Mouse (Mus musculus) A20 (cell line): ENCODE measurements around the gene Tbca.

Experiments
- DNase-seq: peaks from one replicate; pipeline ENCODE4 v3.0.0-alpha.2; 2011; ENCODE audit warnings: low read depth, low spot score

The Tbca gene

DNA sequence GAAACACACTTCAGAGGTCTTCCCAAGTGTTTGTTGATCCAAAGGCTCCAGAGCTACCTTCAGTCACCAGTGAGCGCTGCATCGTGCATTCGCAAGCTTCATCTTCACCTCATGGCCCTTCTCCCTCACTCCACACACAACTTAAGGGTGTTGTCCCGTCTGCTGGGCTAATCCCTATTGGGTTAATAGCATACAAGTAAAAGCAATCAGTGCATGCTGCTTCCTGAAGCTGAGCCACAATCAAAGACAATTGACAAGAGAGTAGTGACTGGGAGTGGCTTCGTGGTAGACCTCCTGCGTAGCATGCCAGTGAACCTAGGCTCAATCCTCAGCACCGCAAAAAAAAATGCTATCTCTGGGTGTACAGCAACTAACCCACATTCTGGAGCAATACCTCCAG is 59.2 kb downstream of the Tbca start:
- DNase-seq, result no peak

DNA sequence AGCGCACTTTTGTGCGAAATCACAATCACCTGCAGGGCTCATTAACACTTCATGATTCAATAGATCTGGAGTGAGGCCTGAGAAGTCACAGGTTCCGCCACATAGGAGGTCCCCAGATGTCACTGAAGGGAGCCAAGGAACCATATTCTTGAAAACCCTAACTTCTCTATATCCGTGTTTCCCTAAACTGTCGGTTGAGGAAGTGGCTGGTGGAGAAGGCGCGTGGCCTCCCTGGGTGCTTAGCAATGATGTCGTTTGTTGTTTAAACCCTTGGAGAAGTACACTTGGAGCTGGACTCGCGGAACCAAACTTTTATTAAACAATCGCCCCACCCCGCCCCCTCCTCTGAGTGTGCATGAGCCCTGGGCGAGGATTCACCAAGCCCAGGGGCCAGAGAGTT is 60.6 kb downstream of the Tbca start:
- no peak for DNase-seq

DNA sequence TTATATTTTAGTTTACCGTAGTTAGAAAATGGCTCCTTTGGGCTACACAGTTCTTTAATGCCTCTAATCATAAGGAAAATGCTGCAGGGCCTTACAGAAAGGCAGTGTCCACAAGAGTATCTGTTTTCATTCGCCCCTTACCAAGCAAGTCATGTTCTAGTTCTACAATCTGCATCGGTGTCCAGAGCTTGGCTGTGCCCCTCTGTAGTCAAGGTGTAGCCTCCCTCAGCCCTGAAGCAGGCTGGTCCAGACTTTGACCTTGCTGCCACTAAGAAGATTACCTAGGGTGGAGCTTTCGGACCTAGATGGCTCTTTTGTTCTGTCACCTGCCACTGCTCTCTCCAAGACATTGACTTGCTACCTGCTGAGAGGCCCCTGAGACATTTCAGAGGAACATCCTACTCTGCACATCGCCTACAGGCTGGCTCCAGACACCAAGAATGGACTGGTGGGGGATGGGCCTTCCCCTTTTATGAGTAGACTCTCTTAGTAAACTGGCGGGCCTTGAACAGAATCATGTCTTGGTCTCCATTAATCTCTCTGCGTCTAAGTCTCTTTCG is 69.4 kb downstream of the Tbca start:
- DNase-seq, result no peak

DNA sequence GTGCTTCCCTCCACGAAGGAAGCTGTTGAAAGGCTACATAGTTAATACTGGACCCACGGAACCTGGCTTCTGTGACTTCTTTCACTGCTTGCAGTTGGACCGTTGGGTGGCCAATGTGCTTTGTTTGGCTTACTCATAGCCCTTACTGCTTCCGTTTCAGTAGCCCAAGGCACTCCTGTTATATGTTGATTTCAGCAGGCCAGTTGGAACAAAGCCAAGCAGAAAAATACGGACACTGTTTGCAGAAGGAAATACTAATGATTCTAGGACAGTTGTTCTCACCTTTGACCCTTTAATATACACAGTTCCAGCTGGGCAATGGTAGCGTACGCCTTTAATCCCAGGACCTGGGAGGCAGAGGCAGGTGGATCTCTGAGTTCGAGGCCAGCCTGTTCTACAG is 70.5 kb downstream of the Tbca start:
- DNase-seq, result no peak

DNA sequence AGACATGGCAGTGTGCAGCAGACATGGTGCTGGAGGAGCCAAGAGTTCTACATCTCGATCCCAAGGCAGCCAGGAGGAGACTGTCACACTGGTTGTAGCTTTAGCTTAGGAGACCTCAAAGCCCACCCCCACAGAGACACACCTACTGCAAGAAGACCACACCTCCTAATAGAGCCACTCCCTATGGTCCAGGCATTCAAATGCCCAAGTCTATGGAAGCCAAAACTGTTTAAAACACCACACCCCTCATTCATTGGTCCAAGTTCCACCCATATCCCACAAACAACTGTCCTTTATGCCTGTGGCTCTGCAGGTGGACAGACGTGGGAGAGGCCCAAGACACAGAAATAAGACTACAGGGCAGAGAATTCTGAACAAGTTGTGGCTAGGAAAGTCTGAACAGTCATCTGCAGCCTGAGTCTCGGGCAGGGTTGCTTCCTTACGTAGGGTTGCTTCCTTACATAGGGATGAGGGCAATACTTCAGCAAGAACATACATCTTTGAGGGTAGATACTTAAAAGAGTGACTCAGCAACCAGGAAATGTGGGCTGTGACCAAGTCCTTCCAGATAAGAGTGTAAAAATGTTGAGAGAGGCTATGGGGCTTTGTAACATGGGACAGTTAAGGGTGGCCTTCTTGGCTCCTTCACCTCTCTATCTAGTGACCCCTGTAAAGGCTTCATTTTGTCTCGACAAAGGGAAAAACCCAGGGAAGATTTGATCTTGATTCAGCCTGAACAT is 74.0 kb downstream of the Tbca start:
- no peak for DNase-seq

DNA sequence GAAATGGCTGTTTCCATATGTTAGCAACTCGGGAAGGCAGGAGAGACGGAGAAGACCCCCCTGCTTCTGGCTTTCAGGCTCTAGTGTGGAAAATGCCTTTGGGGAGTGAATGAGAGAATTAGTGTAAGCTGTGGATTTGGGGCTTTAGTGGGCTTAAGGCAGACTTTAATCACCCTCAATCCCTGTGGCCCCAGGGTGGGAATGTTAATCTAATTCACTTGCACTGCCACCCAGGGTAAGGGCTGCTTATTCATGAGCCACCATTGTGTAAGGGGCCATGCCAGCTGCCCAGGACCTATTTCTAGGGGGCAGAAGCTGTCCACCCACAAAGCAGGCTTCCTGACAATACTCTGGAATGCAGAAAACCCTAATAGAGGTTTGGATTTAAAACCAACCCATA is 78.2 kb downstream of the Tbca start:
- DNase-seq, result no peak

DNA sequence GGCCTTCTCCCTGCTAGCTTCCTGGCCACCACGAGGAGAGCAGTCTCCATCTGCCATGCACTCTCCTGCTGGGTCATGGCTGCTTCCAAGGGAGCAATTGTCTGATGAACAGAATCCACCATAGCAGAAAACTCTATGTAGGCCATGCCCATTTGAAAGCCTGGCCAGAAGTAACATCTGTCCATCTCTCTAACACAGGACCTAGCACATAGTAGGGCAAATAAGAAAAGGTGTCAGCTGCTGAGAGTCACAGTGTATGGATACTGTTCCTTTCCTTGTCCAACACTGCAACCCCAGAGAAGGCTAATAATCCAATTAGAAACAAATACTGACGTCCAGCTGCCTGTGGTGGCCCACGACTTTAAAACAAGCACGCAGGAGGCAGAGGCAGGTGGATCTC is 79.1 kb downstream of the Tbca start:
- no peak for DNase-seq

DNA sequence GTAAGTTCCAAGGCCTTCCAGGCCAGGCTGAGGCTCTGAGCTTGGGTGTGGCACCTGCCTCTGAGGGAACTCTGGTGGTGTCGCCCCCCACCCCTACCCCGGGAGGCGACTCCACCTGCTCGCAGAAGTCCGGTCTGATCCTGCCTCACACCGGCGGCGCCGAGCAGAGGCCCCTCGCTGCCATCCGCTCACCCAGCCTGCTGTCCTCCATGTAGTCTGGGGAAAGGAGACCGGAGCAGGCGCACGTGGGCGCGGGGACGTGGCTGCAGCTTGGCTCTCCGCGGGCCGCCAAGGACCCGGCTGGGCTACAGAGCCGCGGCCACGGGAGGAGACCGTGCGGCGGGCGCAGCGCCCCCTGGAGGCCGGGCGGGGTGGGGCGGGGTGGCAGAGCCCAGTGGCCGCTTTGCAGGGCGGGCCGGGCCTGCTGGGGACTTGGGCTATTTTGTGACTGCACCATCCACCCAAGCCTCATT is 79.8 kb downstream of the Tbca start:
- DNase-seq, result peak; percentile 86

DNA sequence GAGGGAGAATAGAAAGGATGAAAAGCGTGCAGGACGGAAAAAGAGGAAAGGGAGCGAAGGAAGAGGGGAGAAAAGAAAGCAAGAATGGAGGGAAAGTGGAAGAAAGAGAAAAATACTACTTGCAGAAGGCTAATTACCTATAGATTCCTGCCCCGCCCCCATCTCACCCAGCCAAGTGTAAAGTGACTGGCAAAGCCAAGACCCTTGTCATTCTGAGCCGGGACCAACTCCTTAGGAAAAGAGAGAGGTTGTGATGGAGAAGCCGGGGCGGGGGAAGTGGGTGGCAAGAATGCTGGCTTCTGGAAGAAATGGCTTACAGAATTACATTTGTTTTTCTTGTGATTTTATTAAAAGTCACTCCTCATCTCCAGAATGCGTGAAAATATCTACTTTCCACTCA is 80.8 kb downstream of the Tbca start:
- no peak for DNase-seq

DNA sequence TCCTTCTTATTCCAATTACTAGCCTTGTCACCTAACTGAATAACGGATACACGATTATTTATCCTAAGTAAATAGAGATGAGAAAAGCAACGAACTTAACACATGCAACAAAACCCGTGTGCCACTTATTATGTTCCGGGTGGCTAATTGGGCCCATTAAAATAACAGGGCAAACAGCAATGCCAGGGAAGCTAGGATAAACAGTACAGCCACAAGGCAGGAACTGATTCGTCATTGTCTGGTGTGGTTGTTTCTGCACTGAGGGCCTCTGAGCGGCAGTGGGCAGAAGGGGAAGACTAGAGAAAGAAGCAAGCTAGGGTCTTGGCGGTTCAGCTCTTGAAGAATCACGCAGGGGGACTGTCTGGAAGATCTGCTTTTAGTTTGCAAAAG is 81.4 kb downstream of the Tbca start:
- DNase-seq, result no peak

DNA sequence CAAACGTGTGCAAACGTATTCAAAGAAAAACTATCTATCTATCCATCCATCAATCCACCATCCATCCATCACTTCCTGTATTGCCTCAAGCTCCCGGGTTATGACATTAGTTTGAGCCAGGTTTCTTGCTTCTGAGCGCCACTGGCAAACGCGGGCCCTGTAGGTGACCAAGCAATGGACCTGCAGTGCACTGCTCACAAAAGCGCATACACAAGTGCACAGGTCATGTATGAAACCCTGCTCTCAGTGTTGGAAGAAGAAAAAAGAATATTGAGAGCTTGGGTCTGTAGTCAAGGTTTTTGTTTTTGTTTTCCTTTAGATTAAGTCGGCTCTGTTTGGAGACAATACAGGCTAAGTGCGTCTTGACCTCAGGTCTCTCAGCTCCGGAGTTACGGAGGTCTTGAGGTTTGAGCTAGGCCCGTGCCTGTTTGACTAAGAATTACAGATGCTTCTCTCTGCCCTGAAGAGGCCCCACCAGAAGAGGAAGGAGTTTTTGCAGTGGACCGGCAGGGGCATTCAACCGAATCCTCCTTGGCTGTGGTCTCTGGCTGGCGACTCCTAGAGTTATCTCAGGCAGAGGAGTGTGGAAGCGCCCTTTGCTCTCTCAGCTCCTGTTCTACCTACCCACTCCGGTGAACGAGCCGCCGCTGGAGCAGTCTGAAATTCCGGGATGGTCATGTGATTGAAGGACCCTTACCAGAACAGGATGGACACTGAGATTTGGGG is 81.9 kb downstream of the Tbca start:
- no peak for DNase-seq

DNA sequence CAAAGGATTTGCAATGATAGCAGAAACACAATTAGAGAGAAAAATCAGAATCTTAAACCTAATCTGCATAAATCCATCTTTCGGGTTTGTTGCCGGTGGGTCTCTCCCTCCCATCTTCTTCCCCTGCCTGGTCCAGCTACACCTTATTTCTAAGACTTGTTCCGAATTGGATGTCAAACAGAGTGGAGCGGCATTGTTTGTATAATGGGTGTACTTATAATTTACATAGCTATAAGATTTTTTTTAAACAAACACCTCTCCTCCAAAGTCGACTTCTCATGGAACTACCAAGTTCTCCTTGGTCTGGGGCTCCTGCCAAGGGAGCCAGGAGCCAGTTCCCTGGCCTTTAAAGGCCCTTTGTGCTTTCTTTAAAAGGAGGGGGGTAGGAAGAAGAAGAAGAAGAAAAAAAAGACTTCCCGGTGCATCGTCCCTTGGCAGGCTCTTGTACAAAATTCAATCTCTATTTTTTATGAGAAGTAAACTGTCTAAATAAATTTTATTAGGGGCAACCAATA is 83.2 kb downstream of the Tbca start:
- DNase-seq, result no peak

DNA sequence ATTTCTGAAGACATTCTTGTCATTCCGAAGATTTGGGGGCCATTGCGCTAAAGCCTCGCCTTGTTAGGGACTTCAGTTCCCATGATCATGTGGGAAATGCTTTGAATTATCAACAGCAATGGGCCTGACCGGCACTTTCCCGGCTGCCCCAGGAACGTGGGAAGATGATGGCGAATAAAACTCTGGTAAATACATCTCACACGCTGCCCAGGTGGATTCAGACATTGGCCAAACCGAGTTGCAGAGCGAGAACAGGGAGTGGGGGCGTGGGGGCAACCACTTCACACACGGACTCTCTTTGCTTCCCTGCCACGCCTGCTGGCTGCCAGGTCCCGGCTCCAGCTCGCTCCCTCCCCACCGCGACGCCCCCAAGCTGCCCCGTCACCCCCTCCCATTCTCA is 83.7 kb downstream of the Tbca start:
- DNase-seq, result no peak

DNA sequence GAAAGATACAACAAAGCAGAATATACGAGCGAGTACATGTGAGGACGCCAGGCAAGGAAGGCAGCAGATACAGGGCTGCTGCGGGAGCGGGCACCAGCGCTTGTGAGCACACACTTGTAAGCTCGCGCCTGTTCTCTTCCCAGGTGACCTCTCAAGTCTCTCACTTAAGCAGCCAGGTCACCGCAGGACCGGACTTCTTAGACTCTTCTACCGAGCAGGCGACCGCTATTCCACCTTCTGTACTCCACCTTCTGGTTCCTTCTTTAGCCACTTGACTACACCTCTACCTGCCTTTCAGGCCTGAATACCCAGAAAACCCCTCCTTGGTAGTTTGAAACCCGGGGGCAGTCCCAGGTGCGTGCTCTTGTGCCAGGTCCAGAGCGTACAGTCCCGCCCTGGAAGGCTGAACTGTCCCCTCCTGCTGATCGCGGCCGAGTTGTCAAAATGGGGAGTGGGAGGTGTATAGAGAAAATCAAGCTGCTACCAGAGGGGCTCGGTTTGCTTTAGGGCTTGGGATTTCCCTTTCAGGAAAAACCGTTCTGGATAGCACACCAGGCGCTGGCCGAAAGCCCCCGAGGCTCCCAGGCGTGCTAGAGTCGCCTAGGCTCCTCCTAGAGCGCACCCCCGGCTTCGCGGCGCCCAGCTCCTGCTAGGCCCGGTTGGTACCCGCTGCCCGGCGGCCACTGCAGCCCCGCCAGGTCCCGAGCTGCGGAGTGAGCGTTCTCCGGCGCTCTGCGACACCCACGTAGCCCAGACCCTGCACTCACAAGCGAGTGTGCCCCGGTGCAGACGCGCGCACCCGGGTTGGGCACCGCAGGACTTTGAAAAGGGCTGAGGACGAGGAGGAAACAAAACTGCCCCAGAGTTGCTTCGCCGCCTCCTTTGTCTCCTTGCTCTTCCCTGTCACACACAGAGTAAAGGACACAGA is 84.7 kb downstream of the Tbca start:
- DNase-seq, result no peak

DNA sequence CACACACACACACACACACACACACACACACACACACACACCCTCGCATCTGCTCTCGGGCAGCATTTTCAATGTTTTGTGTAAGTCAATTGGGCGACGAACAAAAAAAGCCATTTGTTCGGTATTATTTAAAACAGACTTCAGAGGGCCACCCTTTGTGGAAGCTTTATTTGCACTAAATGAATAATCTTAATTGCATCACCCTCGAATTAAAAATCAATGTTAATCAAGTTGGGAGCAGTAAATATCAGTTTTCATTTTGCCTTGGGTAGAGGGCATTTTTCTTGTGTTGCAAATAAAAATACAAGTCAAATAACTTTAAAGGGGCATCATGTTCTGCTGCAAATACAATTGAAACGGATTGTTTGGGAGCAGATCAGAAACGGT is 85.3 kb downstream of the Tbca start:
- no peak for DNase-seq

DNA sequence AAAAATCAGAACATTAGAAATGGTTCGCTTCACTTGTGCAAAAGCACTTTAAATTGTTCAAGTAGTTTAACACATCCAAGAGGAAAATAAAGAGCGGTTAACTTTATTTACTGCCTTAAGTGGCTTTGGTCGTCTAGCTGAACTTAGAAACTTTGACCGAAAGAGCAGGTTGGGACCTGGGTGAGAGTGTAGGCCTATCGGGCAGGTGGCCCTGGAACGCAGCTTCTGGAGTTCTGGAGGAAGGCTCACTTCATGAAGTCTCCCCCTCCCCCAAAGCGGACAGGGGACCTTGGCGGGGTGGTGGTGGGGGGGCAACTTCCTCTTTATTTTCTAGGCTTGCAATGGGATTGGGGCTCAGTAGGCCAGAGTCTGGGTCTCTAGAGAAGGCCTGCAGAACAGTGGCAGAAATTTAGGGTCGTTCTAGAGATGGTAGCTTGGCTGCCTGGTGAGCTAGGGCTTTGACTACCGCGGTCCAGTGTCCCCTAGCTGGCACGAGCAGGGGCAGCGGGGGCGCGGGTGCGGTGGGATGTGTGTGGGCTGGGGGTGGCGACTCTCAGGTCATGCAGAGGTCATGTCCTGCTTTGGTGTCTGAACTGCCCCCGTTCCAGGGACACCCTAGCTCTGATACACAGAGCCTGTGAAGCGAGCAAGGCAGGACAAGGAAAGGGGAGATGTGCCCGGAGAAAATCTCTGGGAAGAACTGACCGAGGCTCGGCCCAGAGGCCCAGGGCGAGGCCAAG is 86.1 kb downstream of the Tbca start:
- DNase-seq, result no peak

DNA sequence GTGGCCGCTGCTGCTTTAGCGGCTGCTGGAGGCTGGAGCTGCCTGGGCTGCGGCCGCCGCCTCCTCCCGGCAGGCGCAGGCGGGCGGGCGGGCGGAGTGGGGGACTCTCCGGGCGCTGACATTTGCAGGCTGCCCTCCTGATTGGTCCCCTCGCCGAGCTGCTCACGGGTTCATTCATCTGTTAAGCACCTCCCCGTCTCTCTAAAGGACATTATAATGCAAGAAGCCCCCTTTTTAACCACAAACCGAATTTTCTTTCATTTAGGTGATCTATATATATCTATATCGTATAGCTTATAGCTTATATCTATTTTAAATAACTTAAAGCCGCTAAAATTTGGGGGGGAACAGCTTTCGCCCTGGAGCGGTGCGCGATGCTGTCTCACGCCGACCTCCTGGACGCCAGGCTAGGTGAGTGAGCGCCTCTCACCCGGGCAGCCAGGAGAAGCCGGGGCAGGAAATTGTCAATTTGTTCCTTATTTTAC is 86.7 kb downstream of the Tbca start, which contains the start of gene Otp:
TSS of gene Otp (plus strand) at position 207 of the 485 bp plus-strand sequence.
- no peak for DNase-seq

DNA sequence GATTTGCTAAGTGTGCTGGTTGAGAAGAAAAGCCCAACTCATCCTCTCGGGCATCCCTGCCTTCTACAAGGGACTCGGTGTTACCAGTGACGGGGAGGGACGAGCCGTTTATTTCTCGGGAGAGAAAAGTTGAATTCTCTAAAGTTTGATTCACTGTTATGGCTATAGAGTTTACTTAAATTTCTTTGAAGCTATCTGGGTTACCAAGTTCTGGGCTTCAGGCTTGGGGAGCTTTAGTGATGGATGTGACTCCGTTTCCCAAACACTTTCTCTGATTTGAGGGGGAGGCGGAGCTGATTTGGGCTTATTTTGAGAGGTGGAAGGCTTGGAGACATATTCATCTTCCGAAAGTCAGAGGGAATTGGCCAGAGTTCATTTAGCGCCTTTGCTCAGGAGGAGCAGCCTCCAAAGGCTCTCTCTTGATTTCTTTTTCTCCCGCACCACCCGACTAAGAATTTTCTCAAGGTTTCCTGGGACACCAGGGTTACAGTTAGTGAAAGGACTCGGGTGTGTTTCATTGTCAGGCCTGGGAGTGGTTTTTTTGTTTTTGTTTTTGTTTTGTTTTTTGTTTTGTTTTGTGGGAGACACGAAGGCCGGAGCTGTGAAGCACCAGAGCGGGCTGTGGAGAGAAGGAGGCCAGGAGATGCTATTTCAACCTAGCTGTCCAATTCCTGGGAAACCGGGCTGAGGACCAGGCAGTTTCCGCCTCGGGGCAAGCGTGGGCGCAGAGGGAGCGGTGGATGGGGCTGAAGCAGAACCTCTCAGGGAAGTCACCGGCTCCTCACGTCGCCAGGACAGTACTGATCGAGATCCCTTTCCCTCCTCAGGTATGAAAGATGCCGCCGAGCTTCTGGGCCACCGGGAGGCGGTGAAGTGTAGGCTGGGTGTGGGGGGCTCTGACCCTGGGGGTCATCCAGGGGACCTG is 87.8 kb downstream of the Tbca start:
- no peak for DNase-seq

DNA sequence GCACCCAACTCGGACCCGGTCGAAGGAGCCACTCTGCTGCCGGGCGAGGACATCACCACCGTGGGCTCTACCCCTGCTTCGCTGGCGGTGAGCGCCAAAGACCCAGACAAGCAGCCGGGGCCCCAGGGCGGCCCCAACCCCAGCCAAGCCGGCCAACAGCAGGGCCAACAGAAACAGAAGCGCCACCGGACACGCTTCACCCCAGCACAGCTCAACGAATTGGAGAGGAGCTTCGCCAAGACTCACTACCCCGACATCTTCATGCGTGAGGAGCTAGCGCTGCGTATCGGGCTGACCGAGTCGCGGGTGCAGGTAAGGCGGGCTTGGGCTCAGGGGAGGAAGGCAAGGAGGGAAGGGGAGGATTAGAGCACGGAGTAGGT is 88.5 kb downstream of the Tbca start:
- DNase-seq, result no peak
